Mouse (Mus musculus) T-helper 1 cell (primary cell): ENCODE measurements around the gene Zfp513.
"Not testable (repeated sequence)": the region's sequence is repeated elsewhere in the genome, so short reads cannot be mapped to it uniquely, and the experiment has no call there.

ENCODE experiments used
- in situ Hi-C: fragments of 300-600 bp; cut with MboI, MseI; formaldehyde crosslinking; loops from one replicate; pipeline ENCODE4 v1.15.1; 2025; ENCODE audit warnings: high pct_unique_total_duplicates

Gene Zfp513

GRCm38 (mm10) chr5:31201742-31202590, at the start of gene Zfp513:
TSS of gene Zfp513 (minus strand) at chr5:31202303.
- in situ Hi-C loops = no loop called here

GRCm38 (mm10) chr5:31251541-31252101, 49.5 kb upstream of the Zfp513 start, which contains the start of gene Krtcap3:
TSS of gene Krtcap3 (plus strand) at chr5:31251691.
- in situ Hi-C loops = no loop called here

GRCm38 (mm10) chr5:31250716-31251115, 48.6 kb upstream of the Zfp513 start:
- in situ Hi-C loops = no loop called here

- in situ Hi-C loops = no loop called here
Observed at GRCm38 (mm10) chr5:31242191-31242590, 40.1 kb upstream of the Zfp513 start.

GRCm38 (mm10) chr5:31241522-31242034, 39.5 kb upstream of the Zfp513 start:
- in situ Hi-C loops = no loop called here

GRCm38 (mm10) chr5:31240637-31241521, 38.8 kb upstream of the Zfp513 start, which contains the start of the genes Nrbp1 and Gm9970:
TSS of gene Nrbp1 (plus strand) at chr5:31240864.
TSS of gene Gm9970 (minus strand) at chr5:31241232.
- in situ Hi-C loops = no loop called here

- in situ Hi-C loops = no loop called here
Observed at GRCm38 (mm10) chr5:31226641-31227040, 24.5 kb upstream of the Zfp513 start.

- in situ Hi-C loops = no loop called here
Observed at GRCm38 (mm10) chr5:31222696-31223095, 20.6 kb upstream of the Zfp513 start.

- in situ Hi-C loops = no loop called here
Observed at GRCm38 (mm10) chr5:31221304-31221945, 19.3 kb upstream of the Zfp513 start.

GRCm38 (mm10) chr5:31220448-31221303, 18.6 kb upstream of the Zfp513 start, which contains the start of gene Ppm1g:
TSS of gene Ppm1g (minus strand) at chr5:31220687.
- in situ Hi-C loops = no loop called here

- in situ Hi-C loops = no loop called here
Observed at GRCm38 (mm10) chr5:31219911-31220447, 17.9 kb upstream of the Zfp513 start.

- in situ Hi-C loops = no loop called here
Observed at GRCm38 (mm10) chr5:31219474-31219873, 17.4 kb upstream of the Zfp513 start.

- in situ Hi-C loops = no loop called here
Observed at GRCm38 (mm10) chr5:31219070-31219469, 17.0 kb upstream of the Zfp513 start.

- in situ Hi-C loops = no loop called here
Observed at GRCm38 (mm10) chr5:31218294-31218693, 16.2 kb upstream of the Zfp513 start.

GRCm38 (mm10) chr5:31216554-31216953, 14.5 kb upstream of the Zfp513 start:
- in situ Hi-C loops = not testable (repeated sequence)

GRCm38 (mm10) chr5:31204421-31204820, 2.3 kb upstream of the Zfp513 start:
- in situ Hi-C loops = no loop called here

- in situ Hi-C loops = no loop called here
Observed at GRCm38 (mm10) chr5:31203866-31204265, 1.8 kb upstream of the Zfp513 start.

- in situ Hi-C loops = no loop called here
Observed at GRCm38 (mm10) chr5:31202933-31203332, 830 bp upstream of the Zfp513 start.

GRCm38 (mm10) chr5:31201042-31201741, 911 bp downstream of the Zfp513 start:
- in situ Hi-C loops = no loop called here
